Mouse (Mus musculus): ENCODE data around the gene Pcgf2. TPM values are rescaled to one million over a fixed set of nuclear protein-coding genes. Genes with fewer than 3 reads are reported as not detected.

The Pcgf2 gene
- polyA plus RNA-seq, 1 experiment: 24.3 TPM

DNA sequence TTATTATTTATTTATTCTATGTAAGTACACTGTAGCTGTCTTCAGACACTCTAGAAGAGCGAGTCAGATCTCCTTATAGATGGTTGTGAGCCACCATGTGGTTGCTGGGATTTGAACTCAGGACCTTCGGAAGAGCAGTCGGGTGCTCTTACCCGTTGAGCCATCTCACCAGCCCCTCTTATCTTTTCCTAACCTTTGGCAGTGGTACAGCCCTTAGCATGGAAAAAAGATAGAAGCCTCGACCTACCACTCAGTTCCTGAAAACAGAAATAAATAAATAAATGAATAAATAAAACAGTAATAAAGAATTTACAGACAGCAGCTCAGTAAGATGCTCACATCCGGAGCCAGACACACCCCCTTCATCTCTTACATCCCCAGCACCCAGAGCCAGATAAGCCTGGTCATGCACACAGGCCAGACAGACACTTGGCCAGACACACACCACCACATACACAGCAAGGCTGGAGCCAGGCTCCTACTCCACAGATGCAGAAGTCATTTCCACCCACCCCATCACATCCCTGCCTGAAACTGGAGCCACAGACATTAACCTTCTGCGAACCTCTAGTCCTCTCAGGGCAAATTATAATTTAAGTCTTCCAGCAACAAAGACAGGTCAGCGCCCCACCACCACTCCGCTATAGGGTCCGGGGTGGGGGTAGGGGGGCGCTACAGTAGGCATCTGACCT is 3.0 kb downstream of the Pcgf2 start:
- Histone ChIP-seq H3K79me2 (ENCODE audit: control insufficient read depth, insufficient read depth) (peaks cover 45% of the 10 kb centered on the region), H3K27me3 (ENCODE audit: control insufficient read depth, insufficient read depth, insufficient read length) (no peaks in the 10 kb centered on the region), H3K36me3 (ENCODE audit: control insufficient read depth, insufficient read depth) (no peaks in the 10 kb centered on the region), H3K4me2 (ENCODE audit: low read depth) (peak overlapping the region; percentile 87), H3K4me3 (peak overlapping the region; percentile 89), H3ac (ENCODE audit: control insufficient read depth, insufficient read length) (no peak overlapping the region)
- TF ChIP-seq MYOD1 (IDR thresholded peaks at IDR 0.05; ENCODE audit: control insufficient read depth in 1 of 3, insufficient read length in 2 of 3, low read depth in 2 of 3) (no peak), USF1 (IDR thresholded peaks at IDR 0.05; ENCODE audit: low read depth) (no peak), POLR2AphosphoS2 (IDR thresholded peaks at IDR 0.05; ENCODE audit: insufficient read length, low read depth) (no peak), MAX (IDR thresholded peaks at IDR 0.05; ENCODE audit: low read depth) (no peak), CEBPB (IDR thresholded peaks at IDR 0.05; ENCODE audit: insufficient read depth, poor library complexity, severe bottlenecking) (no peak), SRF (IDR thresholded peaks at IDR 0.05; ENCODE audit: control insufficient read depth, insufficient read length, low read depth) (no peak), REST (IDR thresholded peaks at IDR 0.05; ENCODE audit: insufficient read depth, insufficient read length) (no peak), MYOG (IDR thresholded peaks at IDR 0.05; ENCODE audit: control insufficient read depth in 1 of 3, insufficient read depth in 1 of 3, insufficient read length in 2 of 3, low read depth in 2 of 3) (no peak), E2F4 (IDR thresholded peaks at IDR 0.05; ENCODE audit: insufficient read depth) (no peak)

DNA sequence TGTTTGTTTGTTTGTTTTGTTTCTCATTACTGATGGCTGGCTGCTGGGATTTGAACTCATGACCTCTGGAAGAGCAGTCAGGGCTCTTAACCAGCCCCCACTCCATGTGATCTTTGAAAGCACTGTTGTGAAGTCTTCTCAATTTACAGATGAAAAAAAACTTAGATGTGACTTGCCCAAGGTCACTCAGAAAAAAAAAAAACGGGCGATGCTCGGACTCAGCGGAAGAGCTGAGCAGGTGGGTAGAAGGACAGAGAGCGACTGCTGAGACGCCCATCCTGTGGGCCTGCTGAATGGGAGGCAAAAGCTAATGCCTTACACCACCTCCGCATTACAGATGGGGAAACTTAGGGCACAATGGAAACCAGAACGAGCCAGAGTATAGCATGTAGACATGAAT is 3.6 kb downstream of the Pcgf2 start:
- H3K36me3 ChIP-seq (ENCODE audit: control insufficient read depth, insufficient read depth): peaks cover 3% of the 10 kb centered on the region
- H3K79me2 ChIP-seq (ENCODE audit: control insufficient read depth, insufficient read depth): peaks cover 45% of the 10 kb centered on the region
- no peak for TF ChIP-seq TCF12 (IDR thresholded peaks at IDR 0.05; ENCODE audit: insufficient read depth, poor library complexity, severe bottlenecking)
- TF ChIP-seq MYOG (IDR thresholded peaks at IDR 0.05; ENCODE audit: control insufficient read depth in 1 of 3, insufficient read depth in 1 of 3, insufficient read length in 2 of 3, low read depth in 2 of 3): no peak
- TF ChIP-seq MAX (IDR thresholded peaks at IDR 0.05; ENCODE audit: low read depth): no peak
- TF ChIP-seq TCF3 (IDR thresholded peaks at IDR 0.05; ENCODE audit: insufficient read length, low read depth): no peak
- no peak for TF ChIP-seq POLR2A (IDR thresholded peaks at IDR 0.05; ENCODE audit: insufficient read length, low read depth)
- no peak for TF ChIP-seq MYOD1 (IDR thresholded peaks at IDR 0.05; ENCODE audit: control insufficient read depth in 1 of 3, insufficient read length in 2 of 3, low read depth in 2 of 3)
- TF ChIP-seq SRF (IDR thresholded peaks at IDR 0.05; ENCODE audit: control insufficient read depth, insufficient read length, low read depth): no peak
- no peak for TF ChIP-seq USF1 (IDR thresholded peaks at IDR 0.05; ENCODE audit: low read depth)
- no peak for TF ChIP-seq E2F4 (IDR thresholded peaks at IDR 0.05; ENCODE audit: insufficient read depth)
- no peak for TF ChIP-seq POLR2AphosphoS2 (IDR thresholded peaks at IDR 0.05; ENCODE audit: insufficient read length, low read depth)
- TF ChIP-seq REST (IDR thresholded peaks at IDR 0.05; ENCODE audit: insufficient read depth, insufficient read length): no peak
- TF ChIP-seq CEBPB (IDR thresholded peaks at IDR 0.05; ENCODE audit: insufficient read depth, poor library complexity, severe bottlenecking): no peak
- no peak overlapping the region for H3K4me2 ChIP-seq (ENCODE audit: low read depth)
- no peaks in the 10 kb centered on the region for H3K27me3 ChIP-seq (ENCODE audit: control insufficient read depth, insufficient read depth, insufficient read length)
- no peak overlapping the region for H3K4me3 ChIP-seq
- no peak overlapping the region for H3ac ChIP-seq (ENCODE audit: control insufficient read depth, insufficient read length)

DNA sequence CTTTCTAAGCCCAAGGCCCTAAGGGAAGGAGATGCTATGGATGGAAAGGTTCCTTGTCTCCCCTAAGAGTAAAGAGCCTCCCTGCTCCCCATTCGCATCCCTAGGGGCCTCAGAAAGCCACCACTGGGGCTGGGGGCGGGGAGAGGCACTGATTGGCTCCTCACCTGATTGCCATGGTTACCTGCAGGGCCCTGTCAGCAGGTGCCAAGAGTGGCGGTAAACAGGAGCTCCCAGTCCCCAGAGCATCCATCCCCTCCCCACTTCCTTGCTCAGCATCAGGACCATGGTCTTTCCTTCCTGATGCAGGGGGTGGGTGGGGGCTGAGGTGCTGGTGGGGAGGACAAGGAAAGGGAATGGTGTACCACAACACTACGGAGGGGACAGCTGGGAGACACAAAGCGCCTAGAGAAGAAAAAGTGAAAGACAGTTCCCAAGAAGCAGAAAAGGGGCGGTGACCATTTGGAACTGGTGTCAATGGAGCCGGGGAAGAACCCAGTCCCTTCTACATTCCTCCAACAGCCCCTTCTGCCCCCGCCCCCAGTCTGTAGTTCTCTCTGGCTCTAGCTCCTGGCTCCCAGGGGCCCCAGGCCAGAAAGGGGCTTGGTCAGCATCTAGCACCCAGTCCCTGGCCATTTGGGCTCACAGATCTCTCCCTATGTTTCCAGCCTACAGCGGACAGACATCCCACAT is 4.4 kb downstream of the Pcgf2 start:
- Histone ChIP-seq H3ac (ENCODE audit: control insufficient read depth, insufficient read length) (no peak overlapping the region), H3K79me2 (ENCODE audit: control insufficient read depth, insufficient read depth) (peaks cover 45% of the 10 kb centered on the region), H3K27me3 (ENCODE audit: control insufficient read depth, insufficient read depth, insufficient read length) (no peaks in the 10 kb centered on the region), H3K4me2 (ENCODE audit: low read depth) (no peak overlapping the region), H3K36me3 (ENCODE audit: control insufficient read depth, insufficient read depth) (peaks cover 11% of the 10 kb centered on the region), H3K4me3 (no peak overlapping the region)
- TF ChIP-seq E2F4 (IDR thresholded peaks at IDR 0.05; ENCODE audit: insufficient read depth): no peak
- no peak for TF ChIP-seq POLR2AphosphoS2 (IDR thresholded peaks at IDR 0.05; ENCODE audit: insufficient read length, low read depth)
- TF ChIP-seq REST (IDR thresholded peaks at IDR 0.05; ENCODE audit: insufficient read depth, insufficient read length): no peak
- no peak for TF ChIP-seq CEBPB (IDR thresholded peaks at IDR 0.05; ENCODE audit: insufficient read depth, poor library complexity, severe bottlenecking)
- TF ChIP-seq TCF3 (IDR thresholded peaks at IDR 0.05; ENCODE audit: insufficient read length, low read depth): no peak
- no peak for TF ChIP-seq MYOG (IDR thresholded peaks at IDR 0.05; ENCODE audit: control insufficient read depth in 1 of 3, insufficient read depth in 1 of 3, insufficient read length in 2 of 3, low read depth in 2 of 3)
- no peak for TF ChIP-seq MYOD1 (IDR thresholded peaks at IDR 0.05; ENCODE audit: control insufficient read depth in 1 of 3, insufficient read length in 2 of 3, low read depth in 2 of 3)
- TF ChIP-seq SRF (IDR thresholded peaks at IDR 0.05; ENCODE audit: control insufficient read depth, insufficient read length, low read depth): no peak
- TF ChIP-seq TCF12 (IDR thresholded peaks at IDR 0.05; ENCODE audit: insufficient read depth, poor library complexity, severe bottlenecking): no peak
- TF ChIP-seq MAX (IDR thresholded peaks at IDR 0.05; ENCODE audit: low read depth): no peak
- no peak for TF ChIP-seq USF1 (IDR thresholded peaks at IDR 0.05; ENCODE audit: low read depth)
- TF ChIP-seq POLR2A (IDR thresholded peaks at IDR 0.05; ENCODE audit: insufficient read length, low read depth): no peak

DNA sequence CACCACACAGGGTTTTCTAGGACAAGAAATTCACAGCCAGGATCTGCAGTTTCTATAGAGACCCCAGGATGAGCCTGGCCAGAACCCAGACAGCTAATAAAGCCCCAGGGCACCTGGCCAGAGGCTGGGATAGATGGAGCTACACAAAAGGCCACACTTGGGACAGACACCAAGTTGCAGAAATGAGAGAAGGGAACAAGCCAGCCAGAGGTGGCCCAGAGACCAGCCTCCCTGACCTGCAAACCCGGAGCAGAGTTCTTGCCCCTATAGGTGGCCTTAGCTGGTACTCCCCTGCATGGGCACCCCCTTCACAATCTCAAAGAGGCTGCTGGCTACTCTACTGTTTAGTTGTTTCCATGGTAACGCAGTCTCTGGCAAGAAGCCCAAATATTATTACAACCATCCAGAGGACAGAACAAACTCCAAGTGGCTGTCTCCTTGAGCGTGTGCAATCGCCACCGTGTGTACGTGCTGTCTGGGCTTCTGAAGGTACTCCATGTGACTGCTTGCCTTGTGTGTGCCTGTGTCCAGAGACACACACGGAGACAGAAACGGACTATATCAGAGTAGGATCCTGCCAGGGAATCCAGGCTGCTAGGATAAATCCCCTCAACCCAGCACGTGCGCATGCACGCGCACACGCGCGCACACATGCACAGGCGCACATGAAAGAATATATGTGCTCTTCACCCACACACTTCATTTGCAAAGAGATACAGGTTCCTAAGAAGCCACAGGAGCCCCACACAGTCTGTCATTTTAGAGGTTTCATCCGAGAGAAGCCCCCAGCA is 5.2 kb downstream of the Pcgf2 start:
- Histone ChIP-seq H3K4me3 (no peak overlapping the region), H3K4me2 (ENCODE audit: low read depth) (no peak overlapping the region), H3K79me2 (ENCODE audit: control insufficient read depth, insufficient read depth) (peaks cover 45% of the 10 kb centered on the region), H3ac (ENCODE audit: control insufficient read depth, insufficient read length) (no peak overlapping the region), H3K27me3 (ENCODE audit: control insufficient read depth, insufficient read depth, insufficient read length) (no peaks in the 10 kb centered on the region), H3K36me3 (ENCODE audit: control insufficient read depth, insufficient read depth) (peaks cover 11% of the 10 kb centered on the region)
- TF ChIP-seq MAX (IDR thresholded peaks at IDR 0.05; ENCODE audit: low read depth) (no peak), POLR2A (IDR thresholded peaks at IDR 0.05; ENCODE audit: insufficient read length, low read depth) (no peak), TCF12 (IDR thresholded peaks at IDR 0.05; ENCODE audit: insufficient read depth, poor library complexity, severe bottlenecking) (no peak), TCF3 (IDR thresholded peaks at IDR 0.05; ENCODE audit: insufficient read length, low read depth) (no peak), MYOG (IDR thresholded peaks at IDR 0.05; ENCODE audit: control insufficient read depth in 1 of 3, insufficient read depth in 1 of 3, insufficient read length in 2 of 3, low read depth in 2 of 3) (no peak)

Data from myocyte (in vitro differentiated cells).